Mouse (Mus musculus) thymus, adult 2 months (tissue): ENCODE results near the gene Zbtb7a. TPM values are rescaled to one million over a fixed set of nuclear protein-coding genes. Genes with fewer than 3 reads are reported as not detected.

ENCODE experiments used
- DNase-seq: peaks from one replicate; pipeline ENCODE4 v3.0.0; 2021
- H3K27ac ChIP-seq: fragments of 200-500 bp; 2 replicates; pipeline ENCODE4 v1.5.1; 2012; ENCODE audit warnings: low read length, control low read depth; ENCODE audit not compliant: control insufficient read depth, insufficient read depth
- H3K27me3 ChIP-seq: fragments of 200-500 bp; 2 replicates; pipeline ENCODE4 v1.6.1; 2012; ENCODE audit warnings: mild to moderate bottlenecking, low read length, moderate library complexity, mixed read lengths; ENCODE audit not compliant: control insufficient read depth, insufficient read depth
- H3K36me3 ChIP-seq: fragments of 200-500 bp; 2 replicates; pipeline ENCODE4 v1.6.1; 2012; ENCODE audit warnings: mild to moderate bottlenecking, low read length, moderate library complexity; ENCODE audit not compliant: control insufficient read depth, insufficient read depth
- H3K4me1 ChIP-seq: fragments of 200-500 bp; replicated peaks from 2 replicates; pipeline ENCODE4 v1.6.1; 2012; ENCODE audit warnings: low read length; ENCODE audit not compliant: control insufficient read depth, insufficient read depth
- H3K4me3 ChIP-seq: fragments of 200-500 bp; 2 replicates; pipeline ENCODE4 v1.5.1; 2012; ENCODE audit warnings: mild to moderate bottlenecking, low read length, control low read depth, moderate library complexity; ENCODE audit not compliant: control insufficient read depth, insufficient read depth
- CTCF ChIP-seq: fragments of 200-500 bp; IDR thresholded peaks from 2 replicates; pipeline ENCODE4 v1.5.1; 2012; ENCODE audit warnings: mild to moderate bottlenecking, control low read depth, low read length, moderate library complexity, borderline replicate concordance; ENCODE audit not compliant: control insufficient read depth, poor library complexity, insufficient read depth; ENCODE audit errors: extremely low read depth
- POLR2A ChIP-seq: fragments of 200-500 bp; IDR thresholded peaks from 2 replicates; pipeline ENCODE4 v1.6.1; 2012; ENCODE audit warnings: mild to moderate bottlenecking, low read length, control low read depth, moderate library complexity; ENCODE audit not compliant: control insufficient read depth, poor library complexity, insufficient read depth; ENCODE audit errors: extremely low read depth
- WGBS: fragments of 180-500 bp; shearing (Covaris S2); methylation state at CpG from one replicate; pipeline ENCODE4 v1.1.7; 2018; 5-methylcytosine and 5-hydroxymethylcytosine counted together
- polyA plus RNA-seq: library from polyadenylated mRNA; depleted of rRNA; stranded (reverse); fragments of >200 nt; gene quantifications from 2 replicates; pipeline ENCODE4 v1.2.3, GENCODE M21; 2012

Gene Zbtb7a
- polyA plus RNA-seq, 1 experiment: 66.0 TPM

DNA sequence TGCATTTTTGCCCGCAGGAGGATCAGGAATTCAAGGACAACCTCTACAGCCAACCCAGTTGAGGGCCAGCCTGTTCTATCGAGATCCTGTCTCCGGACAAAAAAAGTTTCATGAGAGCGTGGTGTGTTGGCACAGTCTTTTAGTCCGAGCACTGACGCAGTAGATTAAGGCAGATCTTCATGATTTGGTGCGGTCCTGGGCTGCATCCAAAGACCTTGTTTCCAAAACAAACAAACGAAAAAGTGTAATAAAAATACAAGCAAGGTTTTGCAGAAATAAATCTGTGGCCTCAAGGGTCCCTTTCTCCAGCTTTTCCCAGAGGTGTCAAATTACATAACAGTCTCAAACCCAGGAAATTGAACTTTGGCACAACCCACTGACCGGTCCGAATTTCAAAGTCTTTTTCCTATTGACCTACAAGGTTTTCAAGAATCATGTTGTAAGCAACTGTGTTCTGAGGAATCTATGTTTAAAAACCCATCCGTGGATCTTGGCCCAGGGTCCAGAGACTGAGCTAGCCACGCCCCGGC, 41.0 kb downstream of the Zbtb7a start:
- TF ChIP-seq CTCF: no peak
- no peak for TF ChIP-seq POLR2A
- Histone ChIP-seq H3K4me3 (peak overlapping the region; percentile 27; the same call in 1 of the 2 replicates), H3K36me3 (peaks cover 36% of the 10 kb centered on the region), H3K4me1 (peaks cover 27% of the 10 kb centered on the region), H3K27ac (peak overlapping the region; percentile 42; the same call in 1 of the 2 replicates), H3K27me3 (no peaks in the 10 kb centered on the region)
- no peak for DNase-seq
- 17% methylated on average over 13 of the region's 13 CpGs for WGBS

DNA sequence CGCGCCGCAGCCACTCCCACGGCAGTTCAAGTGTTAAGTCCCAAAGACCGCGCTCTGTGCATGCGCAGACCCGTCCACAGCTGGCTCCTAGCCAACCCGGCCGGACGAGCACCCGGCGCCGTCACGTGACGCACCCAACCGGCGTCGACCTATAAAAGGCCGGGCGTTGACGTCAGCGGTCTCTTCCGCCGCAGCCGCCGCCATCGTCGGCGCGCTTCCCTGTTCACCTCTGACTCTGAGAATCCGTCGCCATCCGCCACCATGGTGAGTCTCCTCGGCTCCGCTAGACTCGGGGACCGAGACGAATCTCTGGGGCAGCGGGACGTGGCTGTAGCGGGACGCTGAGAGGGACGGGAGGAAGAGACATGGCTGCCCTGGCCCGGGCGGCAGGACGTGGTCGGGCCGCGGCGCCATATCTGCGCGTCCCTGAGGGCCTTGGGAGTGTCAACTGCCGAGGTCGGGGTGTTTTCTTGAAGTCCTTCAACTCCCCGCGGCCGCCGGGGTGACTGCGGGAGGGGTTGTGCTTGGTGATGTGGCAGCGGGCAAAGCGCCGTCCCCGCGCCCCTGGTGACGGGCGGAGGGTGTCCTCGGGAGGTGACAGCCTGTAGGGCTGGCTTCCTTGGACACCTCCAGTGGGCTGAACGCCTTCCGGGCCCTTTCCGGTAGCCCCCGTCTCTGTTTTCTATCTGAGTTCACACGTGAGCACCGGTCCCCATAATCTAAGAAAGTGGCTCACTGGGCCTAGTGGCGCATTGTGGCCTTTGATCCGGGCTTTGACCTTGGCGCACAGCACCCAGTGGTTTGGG, 41.6 kb downstream of the Zbtb7a start, which contains the start of gene Eef2:
Gene Eef2 (plus strand): TSS at position 166 of the 806 bp plus-strand sequence.
- Histone ChIP-seq H3K4me1 (peaks cover 27% of the 10 kb centered on the region), H3K27ac (peak within 1 kb of the TSS; percentile 42), H3K27me3 (no peaks in the 10 kb centered on the region), H3K36me3 (peaks cover 42% of the 10 kb centered on the region), H3K4me3 (peak within 1 kb of the TSS; percentile 78)
- peak; percentile 36; the same call in 1 of the 2 replicates for TF ChIP-seq CTCF
- TF ChIP-seq POLR2A: peak; percentile 99
- WGBS: under 1% methylated on average over 77 of the region's 77 CpGs
- DNase-seq: peak; percentile 96

DNA sequence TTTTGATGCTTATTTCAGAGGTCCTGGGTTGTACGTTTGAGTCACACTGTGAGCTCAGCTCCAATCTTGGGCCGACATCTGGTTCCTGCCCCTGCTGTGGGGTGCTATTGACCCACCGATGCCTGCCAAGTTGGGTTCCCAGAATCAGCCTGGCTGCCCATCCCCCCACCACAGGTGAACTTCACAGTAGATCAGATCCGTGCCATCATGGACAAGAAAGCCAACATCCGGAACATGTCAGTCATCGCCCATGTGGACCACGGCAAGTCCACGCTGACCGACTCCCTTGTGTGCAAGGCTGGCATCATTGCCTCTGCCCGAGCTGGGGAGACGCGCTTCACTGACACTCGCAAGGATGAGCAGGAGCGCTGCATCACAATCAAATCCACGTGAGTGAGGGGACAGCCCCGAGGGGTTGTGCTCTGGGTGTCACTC, 42.5 kb downstream of the Zbtb7a start:
- Histone ChIP-seq H3K4me1 (peaks cover 29% of the 10 kb centered on the region), H3K4me3 (peak overlapping the region; percentile 78), H3K36me3 (peaks cover 48% of the 10 kb centered on the region), H3K27me3 (no peaks in the 10 kb centered on the region), H3K27ac (peak overlapping the region; percentile 41)
- DNase-seq: peak; percentile 39
- WGBS: 20% methylated on average over 16 of the region's 16 CpGs
- no peak for TF ChIP-seq CTCF
- no peak for TF ChIP-seq POLR2A

DNA sequence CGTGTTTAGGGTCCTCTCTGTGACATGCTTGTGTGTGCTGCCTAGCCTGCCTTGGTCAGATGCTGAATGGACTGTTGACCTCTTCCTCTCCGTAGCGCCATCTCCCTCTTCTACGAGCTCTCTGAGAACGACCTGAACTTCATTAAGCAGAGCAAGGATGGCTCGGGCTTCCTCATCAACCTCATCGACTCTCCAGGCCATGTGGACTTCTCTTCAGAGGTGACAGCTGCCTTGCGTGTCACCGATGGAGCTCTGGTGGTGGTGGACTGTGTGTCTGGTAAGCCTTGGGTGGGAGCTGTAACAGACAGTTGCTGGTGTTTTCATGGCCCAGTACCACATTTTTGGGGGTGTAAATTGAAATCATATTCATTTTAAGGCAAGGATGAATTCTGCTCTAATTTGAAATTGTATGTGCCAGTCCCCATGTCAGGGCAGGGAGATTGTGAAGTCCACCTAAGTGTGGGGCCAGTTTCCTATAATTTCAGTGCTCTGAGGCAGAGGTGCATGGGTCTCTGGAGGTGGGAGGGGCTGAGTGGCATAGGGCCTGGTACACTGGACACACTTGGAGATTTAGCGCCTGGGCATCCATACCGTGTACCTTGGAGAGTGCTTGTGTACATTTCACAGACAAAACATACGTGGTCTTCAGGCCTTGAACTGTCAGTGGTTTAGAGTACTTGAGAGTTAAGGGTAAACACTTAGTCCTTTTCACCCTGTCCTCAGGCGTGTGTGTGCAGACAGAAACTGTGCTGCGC, 43.1 kb downstream of the Zbtb7a start:
- Histone ChIP-seq H3K36me3 (peaks cover 48% of the 10 kb centered on the region), H3K4me3 (peak overlapping the region; percentile 78), H3K4me1 (peaks cover 30% of the 10 kb centered on the region), H3K27ac (no peak overlapping the region), H3K27me3 (no peaks in the 10 kb centered on the region)
- no peak for DNase-seq
- 74% methylated on average over 14 of the region's 14 CpGs for WGBS
- TF ChIP-seq POLR2A (no peak), CTCF (no peak)

DNA sequence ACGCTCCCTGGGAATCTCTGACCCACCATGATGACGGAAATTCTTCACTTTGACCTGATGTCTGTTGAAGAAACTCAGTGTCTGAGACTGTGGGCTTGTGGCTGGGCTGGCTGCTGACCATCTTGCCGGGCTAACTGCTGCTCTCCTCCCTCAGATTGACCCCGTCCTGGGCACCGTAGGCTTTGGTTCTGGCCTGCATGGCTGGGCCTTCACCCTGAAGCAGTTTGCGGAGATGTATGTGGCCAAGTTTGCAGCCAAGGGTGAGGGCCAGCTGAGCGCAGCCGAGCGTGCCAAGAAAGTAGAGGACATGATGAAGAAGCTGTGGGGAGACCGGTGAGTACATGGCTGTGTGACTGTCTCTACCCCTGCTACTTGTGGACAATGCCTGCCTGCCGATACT, 43.9 kb downstream of the Zbtb7a start:
- WGBS: 94% methylated on average over 11 of the region's 11 CpGs
- H3K27ac ChIP-seq: no peak overlapping the region
- no peak overlapping the region for H3K4me3 ChIP-seq
- TF ChIP-seq POLR2A (no peak), CTCF (no peak)
- H3K4me1 ChIP-seq: peaks cover 28% of the 10 kb centered on the region
- H3K36me3 ChIP-seq: peaks cover 48% of the 10 kb centered on the region
- no peak for DNase-seq
- no peaks in the 10 kb centered on the region for H3K27me3 ChIP-seq

DNA sequence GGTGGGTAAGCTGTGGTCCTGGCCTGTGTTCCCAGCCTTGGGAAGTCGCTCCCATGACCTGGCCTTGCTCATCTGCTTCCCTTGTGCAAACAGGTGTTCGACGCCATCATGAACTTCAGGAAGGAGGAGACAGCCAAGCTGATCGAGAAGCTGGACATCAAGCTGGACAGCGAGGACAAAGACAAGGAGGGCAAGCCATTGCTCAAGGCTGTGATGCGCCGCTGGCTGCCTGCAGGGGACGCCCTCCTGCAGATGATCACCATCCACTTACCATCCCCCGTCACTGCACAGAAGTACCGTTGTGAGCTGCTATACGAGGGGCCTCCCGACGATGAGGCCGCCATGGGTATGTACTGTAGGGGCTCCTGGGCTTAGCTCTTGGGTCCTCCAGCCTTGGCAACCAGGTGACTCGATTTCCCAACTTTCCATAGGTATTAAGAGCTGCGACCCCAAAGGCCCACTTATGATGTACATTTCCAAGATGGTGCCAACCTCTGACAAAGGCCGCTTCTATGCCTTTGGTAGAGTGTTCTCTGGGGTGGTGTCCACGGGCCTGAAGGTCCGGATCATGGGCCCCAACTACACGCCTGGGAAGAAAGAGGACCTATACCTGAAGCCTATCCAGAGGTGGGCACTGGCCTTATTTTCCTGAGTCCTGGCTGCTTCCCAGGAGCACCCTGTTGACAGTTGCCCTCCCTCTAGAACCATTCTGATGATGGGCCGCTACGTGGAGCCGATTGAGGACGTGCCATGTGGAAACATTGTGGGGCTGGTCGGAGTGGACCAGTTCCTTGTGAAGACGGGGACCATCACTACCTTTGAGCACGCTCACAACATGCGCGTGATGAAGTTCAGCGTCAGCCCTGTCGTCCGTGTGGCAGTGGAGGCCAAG, 44.7 kb downstream of the Zbtb7a start:
- Histone ChIP-seq H3K4me1 (peaks cover 23% of the 10 kb centered on the region), H3K4me3 (no peak overlapping the region), H3K27me3 (no peaks in the 10 kb centered on the region), H3K27ac (no peak overlapping the region), H3K36me3 (peaks cover 50% of the 10 kb centered on the region)
- DNase-seq: no peak
- TF ChIP-seq POLR2A (no peak), CTCF (no peak)
- WGBS: 96% methylated on average over 32 of the region's 32 CpGs
